In the genomic region with DNA sequence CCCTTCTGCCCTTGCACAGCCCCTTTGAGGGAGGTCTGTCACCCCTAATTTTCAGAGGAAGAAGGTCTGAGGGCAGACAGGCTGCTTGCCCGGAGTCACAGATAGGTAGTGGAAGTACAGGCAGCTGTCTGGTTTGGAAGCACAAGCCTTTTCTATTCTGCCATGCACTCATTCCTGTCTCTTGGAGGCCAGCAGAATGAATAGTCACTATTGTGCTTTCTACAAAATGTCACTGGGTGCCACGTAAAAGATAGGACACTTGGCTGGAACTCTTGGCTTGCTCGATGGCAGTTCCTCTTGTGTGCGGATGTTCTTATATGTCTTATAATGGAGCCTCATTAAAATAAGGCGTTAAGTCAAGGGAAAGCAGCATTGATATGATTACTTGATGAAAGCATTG, we compare ENCODE assay signal across 21 mouse cellular contexts. TPM values are rescaled to one million over a fixed set of nuclear protein-coding genes. Genes with fewer than 3 reads are reported as not detected.
DNase-seq lines count a peak whose midpoint lies in the region; ATAC-seq lines count a peak whose summit lies in the region.
"Had no signal": no experiment of that assay in that cellular context is flagged by ENCODE, and none has a peak within 500 bp of the region (broad histone marks: within the 10 kb centered on the region; RNA-seq: fewer than 3 reads in every experiment).

No protein-coding gene starts in this region.

- no peak overlapping the region for H3K27ac ChIP-seq in intestine, embryonic 14.5 days (ENCODE audit: low read depth)
- H3K27ac ChIP-seq in intestine, embryonic 16.5 days (ENCODE audit: low read length), result no peak overlapping the region
- H3K27ac ChIP-seq in midbrain, embryonic 16.5 days (ENCODE audit: low read length), result peak overlapping the region; percentile 28; the same call in 1 of the 2 replicates
- no peak overlapping the region for H3K27ac ChIP-seq in midbrain, embryonic 13.5 days
- H3K27ac ChIP-seq: embryonic facial prominence, embryonic 12.5 days; forebrain, embryonic 13.5 days; heart, adult 2 months; heart, embryonic 15.5 days had no signal

- H3K4me1 ChIP-seq in intestine, embryonic 14.5 days (replicated peaks; ENCODE audit: control insufficient read depth, insufficient read depth, low read length), result 0 out of 2 replicates have a peak, but pooled peaks cover 3% of the 10 kb centered on the region
- no peaks in the 10 kb centered on the region for H3K4me1 ChIP-seq in intestine, embryonic 16.5 days (ENCODE audit: control insufficient read depth, insufficient read depth, low read length)
- H3K4me1 ChIP-seq in midbrain, embryonic 16.5 days (ENCODE audit: control insufficient read depth, insufficient read depth, low read length), result no peaks in the 10 kb centered on the region
- 0 out of 2 replicates have a peak, but pooled peaks cover 5% of the 10 kb centered on the region for H3K4me1 ChIP-seq in midbrain, embryonic 13.5 days (replicated peaks)
- H3K4me1 ChIP-seq: embryonic facial prominence, embryonic 12.5 days had no signal

- H3K4me2 ChIP-seq in intestine, embryonic 14.5 days (ENCODE audit: low read length), result no peak overlapping the region
- no peak overlapping the region for H3K4me2 ChIP-seq in intestine, embryonic 16.5 days (ENCODE audit: low read depth, low read length)
- no peak overlapping the region for H3K4me2 ChIP-seq in midbrain, embryonic 16.5 days (ENCODE audit: low read length)
- H3K4me2 ChIP-seq in midbrain, embryonic 13.5 days (replicated peaks), result no peak overlapping the region
- H3K4me2 ChIP-seq: embryonic facial prominence, embryonic 12.5 days; forebrain, embryonic 13.5 days; heart, embryonic 11.5 days; heart, embryonic 15.5 days had no signal

- no peak for DNase-seq in frontal cortex, postnatal 36 days (ENCODE audit: low spot score in 2 of 2)
- DNase-seq in intestine, embryonic 14.5 days (ENCODE audit: low spot score), result peak; percentile 49
- peak; percentile 10 for DNase-seq in fibroblast of lung, adult 2 months (ENCODE audit: low read depth)
- DNase-seq in cerebellum, adult 9-10 months, result no peak
- DNase-seq: adrenal gland, postnatal 14 days; cerebellum, adult 2 months; cerebellum, postnatal 25 days; gastrocnemius, postnatal 14 days; heart, adult 2 months; heart, postnatal 14 days; kidney, adult 11 months had no signal

- no peaks in the 10 kb centered on the region for H3K9me3 ChIP-seq in intestine, embryonic 14.5 days (ENCODE audit: control insufficient read depth, low read length)
- no peaks in the 10 kb centered on the region for H3K9me3 ChIP-seq in intestine, embryonic 16.5 days (ENCODE audit: control insufficient read depth, low read length)
- no peaks in the 10 kb centered on the region for H3K9me3 ChIP-seq in midbrain, embryonic 16.5 days (replicated peaks; ENCODE audit: control insufficient read depth, low read length, poor library complexity, severe bottlenecking)
- no peaks in the 10 kb centered on the region for H3K9me3 ChIP-seq in midbrain, embryonic 13.5 days
- H3K9me3 ChIP-seq: embryonic facial prominence, embryonic 12.5 days; forebrain, embryonic 13.5 days; heart, embryonic 15.5 days had no signal

- H3K27me3 ChIP-seq in intestine, embryonic 14.5 days (replicated peaks; ENCODE audit: control insufficient read depth, insufficient read depth, low read length), result no peaks in the 10 kb centered on the region
- H3K27me3 ChIP-seq in intestine, embryonic 16.5 days (replicated peaks; ENCODE audit: control insufficient read depth, insufficient read depth, low read length), result no peaks in the 10 kb centered on the region
- H3K27me3 ChIP-seq in midbrain, embryonic 16.5 days (ENCODE audit: control insufficient read depth, insufficient read depth, low read depth, low read length), result no peaks in the 10 kb centered on the region
- H3K27me3 ChIP-seq in midbrain, embryonic 13.5 days, result no peaks in the 10 kb centered on the region
- H3K27me3 ChIP-seq: embryonic facial prominence, embryonic 12.5 days; forebrain, embryonic 13.5 days; heart, embryonic 15.5 days; Patski had no signal

- no peak overlapping the region for H3K4me3 ChIP-seq in intestine, embryonic 14.5 days (ENCODE audit: low read depth, low read length)
- H3K4me3 ChIP-seq in intestine, embryonic 16.5 days (ENCODE audit: low read length), result no peak overlapping the region
- no peak overlapping the region for H3K4me3 ChIP-seq in midbrain, embryonic 16.5 days (ENCODE audit: low read depth, low read length)
- no peak overlapping the region for H3K4me3 ChIP-seq in midbrain, embryonic 13.5 days (replicated peaks)
- H3K4me3 ChIP-seq: embryonic facial prominence, embryonic 12.5 days; forebrain, embryonic 13.5 days; heart, adult 2 months; heart, embryonic 15.5 days had no signal

- H3K36me3 ChIP-seq in intestine, embryonic 14.5 days (ENCODE audit: control insufficient read depth, insufficient read depth, low read length), result no peaks in the 10 kb centered on the region
- H3K36me3 ChIP-seq in intestine, embryonic 16.5 days (ENCODE audit: control insufficient read depth, insufficient read depth, low read length), result no peaks in the 10 kb centered on the region
- H3K36me3 ChIP-seq in midbrain, embryonic 16.5 days (ENCODE audit: control insufficient read depth, insufficient read depth, low read length), result no peaks in the 10 kb centered on the region
- no peaks in the 10 kb centered on the region for H3K36me3 ChIP-seq in midbrain, embryonic 13.5 days
- H3K36me3 ChIP-seq: embryonic facial prominence, embryonic 12.5 days; heart, embryonic 15.5 days had no signal

- WGBS in intestine, embryonic 14.5 days, result 81% methylated on average over 5 of the region's 5 CpGs
- WGBS in intestine, embryonic 16.5 days, result 90% methylated on average over 5 of the region's 5 CpGs
- 74% methylated on average over 5 of the region's 5 CpGs for WGBS in midbrain, embryonic 16.5 days
- WGBS in midbrain, embryonic 13.5 days, result 74% methylated on average over 5 of the region's 5 CpGs

- H3K9ac ChIP-seq in intestine, embryonic 14.5 days (ENCODE audit: low read length), result no peak overlapping the region
- H3K9ac ChIP-seq in intestine, embryonic 16.5 days (ENCODE audit: low read depth, low read length), result no peak overlapping the region
- no peak overlapping the region for H3K9ac ChIP-seq in midbrain, embryonic 16.5 days (ENCODE audit: low read depth, low read length)
- no peak overlapping the region for H3K9ac ChIP-seq in midbrain, embryonic 13.5 days (replicated peaks)
- H3K9ac ChIP-seq: embryonic facial prominence, embryonic 12.5 days; forebrain, embryonic 13.5 days; heart, embryonic 15.5 days had no signal

- ATAC-seq in frontal cortex, adult (ENCODE audit: low TSS enrichment), result peak; percentile 44; the same call in 1 of the 2 replicates
- ATAC-seq in intestine, embryonic 14.5 days (replicated peaks; ENCODE audit: low FRiP score, low TSS enrichment, low read depth), result no peak
- ATAC-seq in intestine, embryonic 16.5 days, result no peak
- no peak for ATAC-seq in midbrain, embryonic 16.5 days
- no peak for ATAC-seq in midbrain, embryonic 13.5 days
- ATAC-seq: activated CD4-positive, CD25-positive, alpha-beta regulatory T cell, adult 4 months; forebrain, embryonic 13.5 days; Patski had no signal

RNA-seq across cellular contexts. Expression of gene Spats2l, which starts 15.9 kb away (rescaled TPM):
- 77.3 and 82.5 TPM in 2 replicates for polyA plus RNA-seq in intestine, embryonic 14.5 days (2014; fragmentation: Nextera tagmentation; extraction: Ambion mirVana)
- polyA plus RNA-seq in intestine, embryonic 16.5 days (2015; fragmentation: Nextera tagmentation; extraction: Ambion mirVana), result 53.0 and 56.7 TPM in 2 replicates
- 83.6 and 88.7 TPM in 2 replicates for polyA plus RNA-seq in midbrain, embryonic 16.5 days (2015; fragmentation: Nextera tagmentation; extraction: Ambion mirVana)
- 64.0 and 66.9 TPM in 2 replicates for polyA plus RNA-seq in midbrain, embryonic 13.5 days (2015; fragmentation: Nextera tagmentation; extraction: Ambion mirVana)

Comparison
In these comparisons a context has a peak if more than half of its experiments do, and no peak if none do; other contexts are left out.
1. DNase-seq: peak in intestine, embryonic 14.5 days (single experiment) and fibroblast of lung, adult 2 months (single experiment); none in frontal cortex, postnatal 36 days (0 of 2) and cerebellum, adult 9-10 months (single experiment).